Mouse (Mus musculus): ENCODE results near the gene Rmnd5a. TPM values are rescaled to one million over a fixed set of nuclear protein-coding genes. Genes with fewer than 3 reads are reported as not detected.

The Rmnd5a gene
- polyA plus RNA-seq, 1 experiment = 688 TPM

GRCm38 (mm10) chr6:71348006-71348405 lies 92.4 kb downstream of the Rmnd5a start:
- WGBS = 94% methylated on average over 9 of the region's 9 CpGs
- Histone ChIP-seq H3K27ac (ENCODE audit: insufficient read depth, low read depth, low read length) (no peak overlapping the region), H3K4me3 (ENCODE audit: insufficient read depth, low read depth, low read length) (no peak overlapping the region), H3K4me1 (ENCODE audit: control insufficient read depth, insufficient read depth, low read length) (no peaks in the 10 kb centered on the region)
- TF ChIP-seq POLR2A (IDR thresholded peaks at IDR 0.05; ENCODE audit: insufficient read depth, low read depth, low read length) (no peak), CTCF (IDR thresholded peaks at IDR 0.05; ENCODE audit: insufficient read depth, low read depth, low read length) (no peak)

GRCm38 (mm10) chr6:71341179-71341578 lies 99.3 kb downstream of the Rmnd5a start:
- WGBS = 78% methylated on average over 9 of the region's 9 CpGs
- no peak for TF ChIP-seq CTCF (IDR thresholded peaks at IDR 0.05; ENCODE audit: insufficient read depth, low read depth, low read length)
- TF ChIP-seq POLR2A (IDR thresholded peaks at IDR 0.05; ENCODE audit: insufficient read depth, low read depth, low read length) = no peak
- H3K4me3 ChIP-seq (ENCODE audit: insufficient read depth, low read depth, low read length) = no peak overlapping the region
- H3K4me1 ChIP-seq (ENCODE audit: control insufficient read depth, insufficient read depth, low read length) = no peaks in the 10 kb centered on the region
- H3K27ac ChIP-seq (ENCODE audit: insufficient read depth, low read depth, low read length) = no peak overlapping the region

- WGBS = 88% methylated on average over 4 of the region's 4 CpGs
- no peak overlapping the region for H3K4me3 ChIP-seq (ENCODE audit: insufficient read depth, low read depth, low read length)
- no peaks in the 10 kb centered on the region for H3K4me1 ChIP-seq (ENCODE audit: control insufficient read depth, insufficient read depth, low read length)
- no peak overlapping the region for H3K27ac ChIP-seq (ENCODE audit: insufficient read depth, low read depth, low read length)
- TF ChIP-seq CTCF (IDR thresholded peaks at IDR 0.05; ENCODE audit: insufficient read depth, low read depth, low read length) (no peak), POLR2A (IDR thresholded peaks at IDR 0.05; ENCODE audit: insufficient read depth, low read depth, low read length) (no peak)
Observed at GRCm38 (mm10) chr6:71339351-71339750, 101.1 kb downstream of the Rmnd5a start.

- Histone ChIP-seq H3K27ac (ENCODE audit: insufficient read depth, low read depth, low read length) (no peak overlapping the region), H3K4me3 (ENCODE audit: insufficient read depth, low read depth, low read length) (no peak overlapping the region), H3K4me1 (ENCODE audit: control insufficient read depth, insufficient read depth, low read length) (no peaks in the 10 kb centered on the region)
- WGBS = 92% methylated on average over 3 of the region's 3 CpGs
- TF ChIP-seq POLR2A (IDR thresholded peaks at IDR 0.05; ENCODE audit: insufficient read depth, low read depth, low read length) (no peak), CTCF (IDR thresholded peaks at IDR 0.05; ENCODE audit: insufficient read depth, low read depth, low read length) (no peak)
Observed at GRCm38 (mm10) chr6:71338941-71339340, 101.5 kb downstream of the Rmnd5a start.

Other genes with a start within 250 kb of the Rmnd5a start
- gene Fabp1, start 240.8 kb downstream of the Rmnd5a start, polyA plus RNA-seq (2012; ENCODE audit: insufficient read depth, insufficient read length, low replicate concordance, missing spikeins) = not detected in 2 replicates
- not detected in 2 replicates for gene Krcc1, start 169.0 kb downstream of the Rmnd5a start, polyA plus RNA-seq (2012; ENCODE audit: insufficient read depth, insufficient read length, low replicate concordance, missing spikeins)
- not detected in 2 replicates for gene Smyd1, start 118.4 kb downstream of the Rmnd5a start, polyA plus RNA-seq (2012; ENCODE audit: insufficient read depth, insufficient read length, low replicate concordance, missing spikeins)
- 314 TPM in 1 of 2 replicates, not detected in the other for gene Cd8b1, start 117.8 kb downstream of the Rmnd5a start, polyA plus RNA-seq (2012; ENCODE audit: insufficient read depth, insufficient read length, low replicate concordance, missing spikeins)
- 245 and 342 TPM in 2 replicates for gene Cd8a, start 67.2 kb downstream of the Rmnd5a start, polyA plus RNA-seq (2012; ENCODE audit: insufficient read depth, insufficient read length, low replicate concordance, missing spikeins)
- not detected in 2 replicates for gene Rnf103, start 53.3 kb upstream of the Rmnd5a start, polyA plus RNA-seq (2012; ENCODE audit: insufficient read depth, insufficient read length, low replicate concordance, missing spikeins)
- gene Chmp3, start 103.2 kb upstream of the Rmnd5a start, polyA plus RNA-seq (2012; ENCODE audit: insufficient read depth, insufficient read length, low replicate concordance, missing spikeins) = not detected in 2 replicates
- gene Kdm3a, start 192.4 kb upstream of the Rmnd5a start, polyA plus RNA-seq (2012; ENCODE audit: insufficient read depth, insufficient read length, low replicate concordance, missing spikeins) = 130 TPM in 1 of 2 replicates, not detected in the other

Data from olfactory bulb, adult 2 months (tissue).